Mouse (Mus musculus) thymus, adult 2 months (tissue): ENCODE measurements around the gene Hes1.

Experiments
- CTCF ChIP-seq: fragments of 200-500 bp; IDR thresholded peaks from 2 replicates; pipeline ENCODE4 v1.5.1; 2012; ENCODE audit warnings: mild to moderate bottlenecking, control low read depth, low read length, moderate library complexity, borderline replicate concordance; ENCODE audit not compliant: control insufficient read depth, poor library complexity, insufficient read depth; ENCODE audit errors: extremely low read depth
- POLR2A ChIP-seq: fragments of 200-500 bp; IDR thresholded peaks from 2 replicates; pipeline ENCODE4 v1.6.1; 2012; ENCODE audit warnings: mild to moderate bottlenecking, low read length, control low read depth, moderate library complexity; ENCODE audit not compliant: control insufficient read depth, poor library complexity, insufficient read depth; ENCODE audit errors: extremely low read depth

GRCm38 (mm10) chr16:30055361-30055889, 8.8 kb upstream of the Hes1 start:
- TF ChIP-seq CTCF (no peak), POLR2A (no peak)
